Mouse (Mus musculus) liver, embryonic 14.5 days (tissue): ENCODE measurements around the gene 4930539E08Rik. TPM values are rescaled to one million over a fixed set of nuclear protein-coding genes. Genes with fewer than 3 reads are reported as not detected.
A peak's percentile ranks its signal among the peaks of the same experiment; 100 is the strongest.

Source experiments
- ATAC-seq: fragments of 200-750 bp; cut with Nextera tagmentation; 2 replicates; pipeline ENCODE4 v1.8.0; 2017; ENCODE audit warnings: moderate number of reproducible peaks, mild to moderate bottlenecking, moderate library complexity; ENCODE audit not compliant: insufficient read depth
- DNase-seq, 3 experiments: peaks; one replicate each; pipeline ENCODE4 v3.0.0-alpha.2; 2012 to 2013; ENCODE audit warnings: low read depth in 3 of 3, low spot score in 3 of 3
- H3K27ac ChIP-seq: fragments of 300-500 bp; sonication (generic); 2 replicates; pipeline ENCODE4 v1.5.1; 2014; ENCODE audit warnings: moderate library complexity, mild to moderate bottlenecking, control low read depth, inconsistent platforms
- H3K27me3 ChIP-seq: fragments of 300-500 bp; sonication (generic); 2 replicates; pipeline ENCODE4 v1.6.1; 2014; ENCODE audit warnings: mild to moderate bottlenecking, low read length, moderate library complexity; ENCODE audit not compliant: control insufficient read depth, insufficient read depth
- H3K36me3 ChIP-seq: fragments of 300-500 bp; sonication (generic); replicated peaks from 2 replicates; pipeline ENCODE4 v1.6.1; 2014; ENCODE audit warnings: low read depth; ENCODE audit not compliant: control insufficient read depth, insufficient read depth
- H3K4me1 ChIP-seq, 2 experiments: fragments of 200-500 bp in 1 of 2; fragments of 300-500 bp in 1 of 2; sonication (generic) in 1 of 2; replicated peaks; 2 replicates each; pipeline ENCODE4 v1.6.1; 2012 to 2014; ENCODE audit warnings: antibody characterized with exemption in 1 of 2, inconsistent platforms in 1 of 2, low read length in 1 of 2; ENCODE audit not compliant: control insufficient read depth in 2 of 2, insufficient read depth in 2 of 2
- H3K4me2 ChIP-seq: fragments of 300-500 bp; sonication (generic); 2 replicates; pipeline ENCODE4 v1.6.1; 2014; ENCODE audit warnings: low read depth, mild to moderate bottlenecking, control low read depth, moderate library complexity
- H3K4me3 ChIP-seq, 2 experiments: fragments of 200-500 bp in 1 of 2; fragments of 300-500 bp in 1 of 2; sonication (generic) in 1 of 2; 2 replicates each; pipeline ENCODE4 v1.5.1; 2012 to 2014; ENCODE audit warnings: low read depth in 2 of 2, low read length in 2 of 2, mild to moderate bottlenecking in 2 of 2, control low read depth in 1 of 2, inconsistent platforms in 1 of 2, moderate library complexity in 1 of 2; ENCODE audit not compliant: insufficient read depth in 1 of 2
- H3K9ac ChIP-seq: fragments of 300-500 bp; sonication (generic); replicated peaks from 2 replicates; pipeline ENCODE4 v1.6.1; 2014; ENCODE audit warnings: mild to moderate bottlenecking, control low read depth, moderate library complexity
- H3K9me3 ChIP-seq: fragments of 300-500 bp; sonication (generic); 2 replicates; pipeline ENCODE4 v1.6.1; 2016; ENCODE audit warnings: low read length, mixed read lengths; ENCODE audit not compliant: control insufficient read depth
- CTCF ChIP-seq: IDR thresholded peaks from 2 replicates; pipeline ENCODE4 v1.5.1; 2016; ENCODE audit warnings: antibody characterized with exemption, low read depth, control low read depth
- EP300 ChIP-seq: IDR thresholded peaks from 2 replicates; pipeline ENCODE4 v1.6.1; 2016; ENCODE audit warnings: antibody characterized with exemption, low read depth
- WGBS: fragments of 180-500 bp; shearing (Covaris S2); extraction: QIAGEN DNeasy Blood & Tissue Kit; methylation state at CpG from one replicate; pipeline ENCODE4 v1.1.7; 2014; ENCODE audit not compliant: insufficient replicate concordance; 5-methylcytosine and 5-hydroxymethylcytosine counted together
- polyA plus RNA-seq, 2 experiments: library from polyadenylated mRNA; depleted of rRNA in 1 of 2; stranded (reverse) in 1 of 2; unstranded in 1 of 2; fragments of >200 nt; fragmentation: Nextera tagmentation in 1 of 2; extraction: Ambion mirVana in 1 of 2; gene quantifications; 2 replicates each; pipeline versions ENCODE4 v1.2.1 to v1.2.3; 2012 to 2014

The 4930539E08Rik gene
- polyA plus RNA-seq, 2 experiments, result 0.03 to 0.06 TPM

DNA sequence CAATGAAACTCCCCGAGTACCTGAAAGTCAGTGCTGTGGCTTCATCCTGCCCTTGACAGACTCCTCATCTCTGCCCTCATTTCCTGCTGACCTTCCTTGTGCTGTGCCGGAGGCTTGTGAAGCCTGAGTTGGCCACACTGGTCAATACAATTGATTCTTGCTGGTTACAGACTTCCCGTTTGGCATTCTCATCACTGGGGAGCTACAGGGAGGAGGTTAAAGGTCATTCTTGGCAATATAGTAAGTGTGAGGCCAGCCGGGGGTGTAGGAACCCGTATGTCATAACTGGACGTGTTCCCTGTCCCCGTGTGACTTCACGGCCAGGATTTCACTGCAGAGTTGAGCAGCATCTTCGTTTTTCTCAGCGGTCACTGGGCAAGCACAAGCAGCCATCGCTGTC lies 43.3 kb downstream of the 4930539E08Rik start:
- WGBS, result 43% methylated on average over 11 of the region's 11 CpGs
- peaks cover 0 to 6% of the 10 kb centered on the region in 2 experiments; a peak in 1 of 4 replicates for H3K4me1 ChIP-seq

DNA sequence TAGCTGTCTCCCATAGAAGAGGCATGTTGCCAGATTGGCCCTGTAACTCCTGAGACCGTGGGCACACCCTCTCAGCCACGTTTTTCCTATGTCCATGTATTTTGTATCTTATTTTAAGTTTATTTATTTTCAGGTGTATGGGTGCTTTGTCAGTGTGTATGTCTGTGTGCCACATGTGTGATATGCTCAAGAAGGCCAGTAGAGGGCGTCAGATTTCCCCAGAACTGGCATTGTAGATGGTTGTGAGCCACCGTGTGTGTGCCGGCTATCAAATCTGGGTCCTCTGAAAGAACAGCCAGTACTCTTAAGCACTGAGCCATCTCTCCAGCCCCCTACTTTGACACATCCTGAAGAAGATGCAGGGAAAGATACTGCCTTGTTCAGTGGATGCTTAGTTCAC lies 44.7 kb downstream of the 4930539E08Rik start:
- no peak for TF ChIP-seq EP300
- TF ChIP-seq CTCF, result peak; percentile 50
- Histone ChIP-seq H3K4me2 (no peak overlapping the region), H3K27me3 (no peaks in the 10 kb centered on the region), H3K4me3 (no peak overlapping the region), H3K9ac (no peak overlapping the region), H3K27ac (no peak overlapping the region), H3K9me3 (no peaks in the 10 kb centered on the region), H3K4me1 (peaks cover 0 to 6% of the 10 kb centered on the region in 2 experiments; a peak in 1 of 4 replicates), H3K36me3 (no peaks in the 10 kb centered on the region)
- 59% methylated on average over 5 of the region's 5 CpGs for WGBS
- ATAC-seq, result no peak
- no peak for DNase-seq

More for the DNA sequence above, 43.3 kb downstream of the 4930539E08Rik start:
- no peak for ATAC-seq
- Histone ChIP-seq H3K9ac (no peak overlapping the region), H3K36me3 (no peaks in the 10 kb centered on the region), H3K27ac (no peak overlapping the region), H3K4me2 (no peak overlapping the region), H3K27me3 (no peaks in the 10 kb centered on the region; the same call in 1 of the 2 replicates), H3K9me3 (no peaks in the 10 kb centered on the region), H3K4me3 (no peak overlapping the region)
- no peak for DNase-seq
- no peak for TF ChIP-seq CTCF
- no peak for TF ChIP-seq EP300

DNA sequence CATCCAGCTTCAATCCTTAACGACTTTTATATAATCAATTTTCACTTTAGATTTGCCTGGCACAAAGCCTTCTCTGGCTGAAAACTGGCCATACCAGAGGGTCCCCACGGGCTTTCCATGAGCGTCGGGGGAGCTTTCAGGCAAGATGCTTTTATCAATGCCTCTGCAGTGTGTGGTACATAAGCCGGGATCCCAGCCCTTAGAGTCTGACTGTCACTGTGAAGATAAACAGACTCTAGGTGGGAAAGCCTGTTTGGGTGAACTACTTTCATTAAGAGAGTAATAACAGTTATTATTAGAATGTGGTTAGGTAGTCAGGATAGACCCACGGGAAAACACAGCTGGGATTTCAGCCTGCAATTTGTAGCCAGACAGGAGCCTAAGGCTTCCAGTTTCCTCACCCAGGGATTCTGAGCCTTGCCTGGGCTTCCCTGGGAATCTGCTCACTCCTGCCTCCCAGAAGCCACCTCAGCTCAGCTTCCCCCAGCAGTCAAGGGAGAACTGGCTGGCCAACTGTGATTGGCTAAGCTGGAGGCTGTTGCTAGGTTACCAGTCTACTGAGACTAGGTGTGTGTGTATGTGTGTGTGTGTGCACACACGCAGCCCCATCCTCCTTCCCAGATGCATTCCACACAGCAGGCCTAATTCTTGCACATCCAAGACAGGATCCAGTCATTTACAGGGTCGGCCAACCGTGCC lies 45.6 kb downstream of the 4930539E08Rik start:
- DNase-seq (no peak), ATAC-seq (no peak)
- H3K27ac ChIP-seq, result no peak overlapping the region
- no peak overlapping the region for H3K4me3 ChIP-seq
- H3K9ac ChIP-seq, result no peak overlapping the region
- no peak overlapping the region for H3K4me2 ChIP-seq
- 54% methylated on average over 9 of the region's 9 CpGs for WGBS
- H3K27me3 ChIP-seq, result no peaks in the 10 kb centered on the region
- no peaks in the 10 kb centered on the region for H3K9me3 ChIP-seq
- peaks cover 0 to 4% of the 10 kb centered on the region in 2 experiments; a peak in 1 of 4 replicates for H3K4me1 ChIP-seq
- no peaks in the 10 kb centered on the region for H3K36me3 ChIP-seq
- no peak for TF ChIP-seq EP300
- no peak for TF ChIP-seq CTCF

DNA sequence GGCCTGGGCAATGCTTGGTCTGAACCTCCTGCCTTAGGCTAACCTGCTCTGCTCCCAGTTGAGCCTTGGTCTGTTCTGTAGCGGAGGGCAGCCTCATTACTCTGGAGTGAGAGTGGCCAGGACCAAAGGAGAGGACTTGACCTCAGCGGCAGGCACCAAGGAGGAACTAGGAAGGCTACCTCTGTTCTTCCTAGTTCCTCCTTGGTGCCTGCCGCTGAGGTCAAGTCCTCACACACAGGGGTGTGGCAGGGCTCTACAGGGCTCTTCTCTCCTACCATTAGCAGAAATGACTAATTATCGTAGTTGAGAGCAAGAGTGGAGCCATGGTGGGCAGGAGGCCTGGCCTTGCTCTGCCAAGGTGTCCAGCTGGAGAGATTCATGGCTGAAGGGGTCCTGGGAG lies 47.7 kb downstream of the 4930539E08Rik start:
- Histone ChIP-seq H3K4me3 (no peak overlapping the region), H3K27me3 (no peaks in the 10 kb centered on the region), H3K36me3 (no peaks in the 10 kb centered on the region), H3K4me2 (no peak overlapping the region), H3K9ac (no peak overlapping the region), H3K9me3 (no peaks in the 10 kb centered on the region), H3K4me1 (peaks cover 0 to 4% of the 10 kb centered on the region in 2 experiments; a peak in 1 of 4 replicates), H3K27ac (no peak overlapping the region)
- TF ChIP-seq CTCF, result no peak
- WGBS, result 55% methylated on average over 4 of the region's 4 CpGs
- ATAC-seq (no peak), DNase-seq (no peak)

DNA sequence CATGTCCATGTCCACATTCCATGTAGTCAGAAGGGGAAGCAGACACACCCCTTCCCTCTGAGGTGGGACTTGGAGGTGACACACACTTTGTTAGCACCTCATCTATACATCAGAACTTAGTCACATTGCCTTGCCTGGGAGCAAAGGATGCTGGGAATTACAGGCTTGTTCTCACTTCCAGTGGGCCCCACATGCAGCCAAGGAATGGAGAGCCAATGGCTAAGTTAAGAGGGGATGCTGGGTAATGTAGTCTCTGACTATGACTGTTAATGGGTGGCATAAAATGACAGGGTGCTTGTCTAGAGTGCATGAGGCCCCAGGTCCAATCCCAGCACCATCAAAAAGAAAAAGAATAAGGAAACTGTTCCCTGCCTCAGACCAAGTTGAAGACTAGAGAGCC lies 48.2 kb downstream of the 4930539E08Rik start:
- no peak for DNase-seq
- TF ChIP-seq EP300 (no peak), CTCF (no peak)
- no peak overlapping the region for H3K9ac ChIP-seq
- no peaks in the 10 kb centered on the region for H3K27me3 ChIP-seq
- no peak overlapping the region for H3K4me3 ChIP-seq
- no peaks in the 10 kb centered on the region for H3K36me3 ChIP-seq
- no peak overlapping the region for H3K27ac ChIP-seq
- no peak for ATAC-seq
- H3K9me3 ChIP-seq, result no peaks in the 10 kb centered on the region
- no peak overlapping the region for H3K4me2 ChIP-seq
- H3K4me1 ChIP-seq, result peaks cover 0 to 3% of the 10 kb centered on the region in 2 experiments; a peak in 1 of 4 replicates
